Mouse (Mus musculus): ENCODE data around the gene Setdb2.

The Setdb2 gene

GRCm38 (mm10) chr14:59370348-59371068, 70.2 kb downstream of the Setdb2 start:
- DNase-seq (ENCODE audit: low read depth, low spot score) = no peak

DNA sequence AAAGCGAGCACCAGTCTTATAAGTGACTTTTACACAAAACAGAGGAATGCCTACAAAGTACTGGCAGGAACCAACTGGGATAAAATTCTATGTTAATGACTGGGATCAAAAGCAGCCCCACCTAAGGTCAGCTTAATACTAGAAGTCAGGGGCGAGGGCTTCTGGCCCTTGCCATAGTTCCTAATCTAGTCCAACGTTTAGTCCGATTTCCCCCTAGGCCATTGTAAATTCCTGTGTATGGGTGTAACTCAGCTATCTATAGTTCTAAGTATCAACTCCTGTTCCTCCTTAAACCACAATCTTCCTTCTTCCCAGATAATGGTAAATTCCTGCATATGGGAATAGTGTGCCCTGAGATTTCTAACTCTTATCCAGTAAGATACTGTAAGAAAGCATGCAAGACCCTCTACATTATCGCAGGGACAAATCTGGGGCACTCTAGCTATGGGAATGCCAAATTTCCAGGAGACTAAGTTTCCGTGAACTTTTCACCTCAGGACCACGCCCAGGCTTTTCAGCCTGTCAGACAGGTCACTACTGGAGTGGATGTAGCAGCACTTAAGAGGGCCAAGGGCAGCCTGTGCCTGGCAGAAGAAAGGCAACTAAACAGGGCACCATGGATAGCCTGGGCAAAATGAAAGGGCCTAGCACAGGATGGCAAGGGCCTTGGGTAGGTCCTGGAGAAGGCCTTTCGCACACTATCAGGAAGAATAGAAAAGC, 74.1 kb downstream of the Setdb2 start:
- DNase-seq (ENCODE audit: low read depth, low spot score) = no peak

GRCm38 (mm10) chr14:59365244-59365644, 75.4 kb downstream of the Setdb2 start, which contains the start of gene Phf11d:
Gene Phf11d (minus strand): TSS chr14:59365470.
- DNase-seq (ENCODE audit: low read depth, low spot score) = no peak
